Mouse (Mus musculus): ENCODE measurements at regions not wholly inside any gene's neighbourhood (a gene's known extent, or its start where the extent isn't known, plus 50 kb on each side); places are given as distances from the start of the nearest gene placed in this dataset.

DNA sequence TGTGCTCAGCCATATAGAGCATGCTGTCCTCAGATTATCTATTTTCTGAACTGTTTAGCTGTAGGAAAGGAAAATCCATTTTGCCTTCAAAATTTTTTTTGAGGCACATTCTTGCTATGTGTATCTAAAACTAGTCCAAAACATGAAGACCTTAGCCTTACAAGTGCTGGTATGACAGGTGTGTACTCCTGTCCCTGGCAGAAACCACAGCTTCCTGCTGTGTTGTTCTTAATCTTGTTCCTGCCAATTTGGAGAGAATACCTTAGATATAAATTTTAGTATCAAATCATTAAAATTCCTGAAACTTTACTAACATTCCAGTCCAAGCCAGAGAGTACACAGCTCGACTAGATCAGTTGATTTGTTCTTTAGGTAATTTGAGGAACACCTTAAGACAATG is 503.7 kb upstream of the Sptlc3 start:
- Histone ChIP-seq H3K36me3 (replicated peaks; ENCODE audit: insufficient read depth, low read length) (no peaks in the 10 kb centered on the region), H3K4me1 (ENCODE audit: insufficient read depth) (no peaks in the 10 kb centered on the region), H3K9ac (replicated peaks) (no peak overlapping the region), H3K27ac (ENCODE audit: low read depth) (no peak overlapping the region), H3K27me3 (ENCODE audit: insufficient read depth, low read length) (no peaks in the 10 kb centered on the region), H3K4me2 (ENCODE audit: low read depth, low read length) (no peak overlapping the region), H3K4me3 (ENCODE audit: low read depth, low read length) (no peak overlapping the region), H3K9me3 (ENCODE audit: low read length) (no peaks in the 10 kb centered on the region)
- TF ChIP-seq EP300 (IDR thresholded peaks at IDR 0.05; ENCODE audit: low read depth) = no peak
- no peak for TF ChIP-seq CTCF (IDR thresholded peaks at IDR 0.05; ENCODE audit: low read depth)
- no peak for DNase-seq
- no peak for ATAC-seq
- 35% methylated on average over 1 of the region's 1 CpGs for WGBS (ENCODE audit: insufficient replicate concordance)

DNA sequence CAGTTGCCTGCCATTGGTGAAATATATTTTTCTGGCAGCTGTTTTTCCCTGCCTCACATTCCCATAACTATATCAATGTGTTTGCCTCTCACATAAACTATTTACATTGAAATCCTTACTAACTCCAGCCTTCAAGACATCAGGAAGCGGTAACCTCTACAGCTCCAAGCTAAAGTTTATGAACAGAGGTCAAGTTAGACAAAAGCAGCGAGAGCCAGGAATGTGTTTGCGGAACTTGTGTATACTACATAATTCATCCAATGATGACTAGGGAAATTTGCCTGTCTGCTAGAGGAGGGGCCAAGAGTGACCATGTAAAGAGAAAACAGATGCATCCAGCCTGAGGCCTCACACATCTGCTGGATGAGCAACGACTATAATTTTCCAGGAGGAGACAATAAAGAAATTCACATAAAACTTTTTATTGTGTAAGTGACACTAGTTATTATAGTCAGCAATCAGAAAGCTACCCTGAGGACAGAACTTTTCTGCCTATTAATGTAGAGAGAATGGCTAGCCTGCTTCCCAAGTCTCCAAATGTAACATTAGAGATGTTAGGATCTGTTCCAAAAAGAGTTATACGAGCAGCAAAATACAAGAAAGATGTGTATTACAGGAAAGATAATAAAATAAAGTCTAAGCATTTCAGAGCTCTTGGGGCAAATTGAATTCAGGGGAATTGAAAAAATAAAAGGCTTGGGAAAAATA is 461.5 kb upstream of the Sptlc3 start:
- 73% methylated on average over 5 of the region's 5 CpGs for WGBS (ENCODE audit: insufficient replicate concordance)
- Histone ChIP-seq H3K4me3 (ENCODE audit: low read depth, low read length) (no peak overlapping the region), H3K36me3 (replicated peaks; ENCODE audit: insufficient read depth, low read length) (no peaks in the 10 kb centered on the region), H3K9me3 (ENCODE audit: low read length) (no peaks in the 10 kb centered on the region), H3K4me1 (ENCODE audit: insufficient read depth) (no peaks in the 10 kb centered on the region), H3K27ac (ENCODE audit: low read depth) (no peak overlapping the region), H3K9ac (replicated peaks) (no peak overlapping the region), H3K4me2 (ENCODE audit: low read depth, low read length) (no peak overlapping the region), H3K27me3 (ENCODE audit: insufficient read depth, low read length) (no peaks in the 10 kb centered on the region)
- ATAC-seq (no peak), DNase-seq (no peak)
- TF ChIP-seq EP300 (IDR thresholded peaks at IDR 0.05; ENCODE audit: low read depth) = no peak
- TF ChIP-seq CTCF (IDR thresholded peaks at IDR 0.05; ENCODE audit: low read depth) = no peak

GRCm38 (mm10) chr2:139034800-139035199 is 458.9 kb upstream of the Sptlc3 start:
- no peak for DNase-seq
- Histone ChIP-seq H3K36me3 (replicated peaks; ENCODE audit: insufficient read depth, low read length) (no peaks in the 10 kb centered on the region), H3K9me3 (ENCODE audit: low read length) (no peaks in the 10 kb centered on the region), H3K27me3 (ENCODE audit: insufficient read depth, low read length) (no peaks in the 10 kb centered on the region), H3K9ac (replicated peaks) (no peak overlapping the region), H3K4me3 (ENCODE audit: low read depth, low read length) (no peak overlapping the region), H3K4me2 (ENCODE audit: low read depth, low read length) (no peak overlapping the region), H3K4me1 (ENCODE audit: insufficient read depth) (no peaks in the 10 kb centered on the region), H3K27ac (ENCODE audit: low read depth) (no peak overlapping the region)
- TF ChIP-seq CTCF (IDR thresholded peaks at IDR 0.05; ENCODE audit: low read depth) (no peak), EP300 (IDR thresholded peaks at IDR 0.05; ENCODE audit: low read depth) (no peak)
- no peak for ATAC-seq
- 67% methylated on average over 3 of the region's 3 CpGs for WGBS (ENCODE audit: insufficient replicate concordance)

DNA sequence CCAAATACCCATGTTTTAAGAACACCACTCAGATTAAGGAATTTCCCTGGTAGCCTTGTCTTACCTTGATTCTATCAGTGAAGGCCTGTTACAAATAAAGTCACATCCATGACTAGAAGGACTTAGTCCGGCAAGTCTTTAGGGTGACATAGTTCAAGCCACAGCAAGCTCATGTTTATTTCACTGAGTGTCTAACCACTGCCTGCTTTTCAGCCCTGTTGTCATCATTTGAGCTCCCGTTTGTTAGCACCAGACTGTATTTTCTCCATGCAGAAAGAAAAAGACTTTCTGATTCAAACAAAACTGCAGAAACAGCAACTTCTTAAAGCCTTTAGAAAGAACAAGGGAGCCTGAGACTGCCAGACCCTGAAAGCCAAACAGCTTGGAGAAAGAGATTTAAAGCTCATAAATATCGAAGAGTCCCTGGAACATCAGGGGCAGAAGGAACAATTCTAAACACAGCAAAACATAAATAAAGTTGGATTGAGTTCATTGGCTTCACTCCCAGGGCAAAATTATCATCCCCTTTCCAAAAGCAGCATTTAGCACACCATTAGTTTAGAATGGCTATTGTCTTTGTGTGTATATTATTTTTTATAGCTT is 451.9 kb upstream of the Sptlc3 start:
- Histone ChIP-seq H3K4me2 (ENCODE audit: low read depth, low read length) (no peak overlapping the region), H3K27ac (ENCODE audit: low read depth) (no peak overlapping the region), H3K9ac (replicated peaks) (no peak overlapping the region), H3K4me1 (ENCODE audit: insufficient read depth) (no peaks in the 10 kb centered on the region), H3K9me3 (ENCODE audit: low read length) (no peaks in the 10 kb centered on the region), H3K27me3 (ENCODE audit: insufficient read depth, low read length) (no peaks in the 10 kb centered on the region), H3K4me3 (ENCODE audit: low read depth, low read length) (no peak overlapping the region), H3K36me3 (replicated peaks; ENCODE audit: insufficient read depth, low read length) (no peaks in the 10 kb centered on the region)
- WGBS (ENCODE audit: insufficient replicate concordance) = 70% methylated on average over 3 of the region's 3 CpGs
- no peak for TF ChIP-seq EP300 (IDR thresholded peaks at IDR 0.05; ENCODE audit: low read depth)
- TF ChIP-seq CTCF (IDR thresholded peaks at IDR 0.05; ENCODE audit: low read depth) = no peak
- ATAC-seq (no peak), DNase-seq (no peak)

DNA sequence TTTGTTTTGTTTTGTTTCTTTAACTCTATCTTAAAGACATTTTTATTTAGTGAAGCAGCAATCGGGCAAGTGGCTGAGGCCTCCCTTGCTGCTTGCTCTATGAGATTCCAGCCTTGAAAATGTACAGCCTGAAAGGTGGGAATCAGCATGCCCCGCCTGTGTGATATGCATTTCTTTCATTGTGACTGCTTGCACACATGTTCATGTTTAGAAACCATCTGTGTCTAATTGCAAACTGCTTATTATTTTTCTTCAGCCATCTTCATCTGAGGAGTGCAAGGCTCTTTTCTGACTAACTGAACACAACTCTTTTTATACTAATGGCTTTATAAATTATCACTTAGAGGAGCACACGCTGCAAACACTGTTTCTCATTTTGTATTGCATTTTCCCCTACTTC is 449.0 kb upstream of the Sptlc3 start:
- TF ChIP-seq EP300 (IDR thresholded peaks at IDR 0.05; ENCODE audit: low read depth) (no peak), CTCF (IDR thresholded peaks at IDR 0.05; ENCODE audit: low read depth) (no peak)
- Histone ChIP-seq H3K4me3 (ENCODE audit: low read depth, low read length) (no peak overlapping the region), H3K27me3 (ENCODE audit: insufficient read depth, low read length) (no peaks in the 10 kb centered on the region), H3K4me2 (ENCODE audit: low read depth, low read length) (no peak overlapping the region), H3K4me1 (ENCODE audit: insufficient read depth) (no peaks in the 10 kb centered on the region), H3K9me3 (ENCODE audit: low read length) (no peaks in the 10 kb centered on the region), H3K27ac (ENCODE audit: low read depth) (no peak overlapping the region), H3K9ac (replicated peaks) (no peak overlapping the region), H3K36me3 (replicated peaks; ENCODE audit: insufficient read depth, low read length) (no peaks in the 10 kb centered on the region)
- 70% methylated on average over 3 of the region's 3 CpGs for WGBS (ENCODE audit: insufficient replicate concordance)
- DNase-seq = no peak
- ATAC-seq = no peak

- H3K27ac ChIP-seq (ENCODE audit: low read depth) = no peak overlapping the region
- no peaks in the 10 kb centered on the region for H3K27me3 ChIP-seq (ENCODE audit: insufficient read depth, low read length)
- no peak for TF ChIP-seq CTCF (IDR thresholded peaks at IDR 0.05; ENCODE audit: low read depth)
- TF ChIP-seq EP300 (IDR thresholded peaks at IDR 0.05; ENCODE audit: low read depth) = no peak
- H3K4me1 ChIP-seq (ENCODE audit: insufficient read depth) = no peaks in the 10 kb centered on the region
- DNase-seq (no peak), ATAC-seq (no peak)
- no peaks in the 10 kb centered on the region for H3K36me3 ChIP-seq (replicated peaks; ENCODE audit: insufficient read depth, low read length)
- H3K9ac ChIP-seq (replicated peaks) = no peak overlapping the region
- no peak overlapping the region for H3K4me3 ChIP-seq (ENCODE audit: low read depth, low read length)
- H3K4me2 ChIP-seq (ENCODE audit: low read depth, low read length) = no peak overlapping the region
- WGBS (ENCODE audit: insufficient replicate concordance) = 72% methylated on average over 2 of the region's 2 CpGs
- H3K9me3 ChIP-seq (ENCODE audit: low read length) = no peaks in the 10 kb centered on the region
Measured at GRCm38 (mm10) chr2:139055249-139055648, 438.5 kb upstream of the Sptlc3 start.

Data from liver, postnatal 0 days (tissue).